Mouse (Mus musculus): ENCODE measurements around the gene Stmnd1.

GRCm38 (mm10) chr13:46268341-46268740 lies 5.2 kb upstream of the Stmnd1 start:
- TF ChIP-seq CTCF (IDR thresholded peaks at IDR 0.05; ENCODE audit: borderline replicate concordance, extremely low read depth, insufficient read depth, insufficient read length) (no peak), POLR2A (IDR thresholded peaks at IDR 0.05; ENCODE audit: borderline replicate concordance, extremely low read depth, insufficient read depth, insufficient read length, poor library complexity, severe bottlenecking) (no peak)

Data from brain, embryonic 14.5 days (tissue).